Mouse (Mus musculus): ENCODE measurements at regions not wholly inside any gene's neighbourhood (a gene's known extent, or its start where the extent isn't known, plus 50 kb on each side); places are given as distances from the start of the nearest gene placed in this dataset.

GRCm38 (mm10) chr6:111866101-111866598, 407.4 kb upstream of the Lmcd1 start:
- intact Hi-C loops (cut with DNase I) = no loop called here

GRCm38 (mm10) chr6:111882557-111882956, 391.0 kb upstream of the Lmcd1 start:
- intact Hi-C loops (cut with DNase I) = no loop called here

More at GRCm38 (mm10) chr6:111866101-111866598, 407.4 kb upstream of the Lmcd1 start:
- no peak for DNase-seq (ENCODE audit: low spot score)

GRCm38 (mm10) chr6:111883946-111884345, 389.6 kb upstream of the Lmcd1 start:
- intact Hi-C loops (cut with DNase I) = no loop called here
- DNase-seq (ENCODE audit: low spot score) = no peak

More at GRCm38 (mm10) chr6:111882557-111882956, 391.0 kb upstream of the Lmcd1 start:
- DNase-seq (ENCODE audit: low spot score) = no peak

GRCm38 (mm10) chr6:111911997-111912396, 361.6 kb upstream of the Lmcd1 start:
- no peak for DNase-seq (ENCODE audit: low spot score)
- intact Hi-C loops (cut with DNase I) = no loop called here

- DNase-seq (ENCODE audit: low spot score) = no peak
- intact Hi-C loops (cut with DNase I) = no loop called here
Measured at GRCm38 (mm10) chr6:111913771-111914405, 359.7 kb upstream of the Lmcd1 start.

DNA sequence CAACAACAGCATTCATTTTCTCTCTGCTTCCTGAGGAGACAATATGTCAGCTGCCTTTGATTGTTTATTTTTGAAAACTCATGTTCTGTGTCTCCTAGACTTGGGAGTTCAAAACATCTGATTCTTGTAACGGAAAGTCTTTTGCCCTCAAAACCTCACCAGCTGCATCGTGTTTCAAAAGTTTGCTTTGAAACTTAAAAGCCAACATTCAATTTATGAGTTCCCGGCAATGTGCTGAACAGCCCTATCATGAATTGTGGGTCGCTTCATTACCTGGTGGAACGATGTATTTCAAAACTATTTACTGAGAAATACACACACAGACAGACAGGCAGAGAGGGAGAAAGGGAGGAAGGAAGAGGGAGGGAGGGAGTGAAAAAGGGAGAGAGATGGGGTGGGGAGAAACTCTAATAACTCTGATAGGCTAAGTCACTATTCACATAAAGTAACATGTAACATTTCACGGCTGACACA, 356.3 kb upstream of the Lmcd1 start:
- DNase-seq (ENCODE audit: low spot score) = no peak
- intact Hi-C loops (cut with DNase I) = no loop called here

DNA sequence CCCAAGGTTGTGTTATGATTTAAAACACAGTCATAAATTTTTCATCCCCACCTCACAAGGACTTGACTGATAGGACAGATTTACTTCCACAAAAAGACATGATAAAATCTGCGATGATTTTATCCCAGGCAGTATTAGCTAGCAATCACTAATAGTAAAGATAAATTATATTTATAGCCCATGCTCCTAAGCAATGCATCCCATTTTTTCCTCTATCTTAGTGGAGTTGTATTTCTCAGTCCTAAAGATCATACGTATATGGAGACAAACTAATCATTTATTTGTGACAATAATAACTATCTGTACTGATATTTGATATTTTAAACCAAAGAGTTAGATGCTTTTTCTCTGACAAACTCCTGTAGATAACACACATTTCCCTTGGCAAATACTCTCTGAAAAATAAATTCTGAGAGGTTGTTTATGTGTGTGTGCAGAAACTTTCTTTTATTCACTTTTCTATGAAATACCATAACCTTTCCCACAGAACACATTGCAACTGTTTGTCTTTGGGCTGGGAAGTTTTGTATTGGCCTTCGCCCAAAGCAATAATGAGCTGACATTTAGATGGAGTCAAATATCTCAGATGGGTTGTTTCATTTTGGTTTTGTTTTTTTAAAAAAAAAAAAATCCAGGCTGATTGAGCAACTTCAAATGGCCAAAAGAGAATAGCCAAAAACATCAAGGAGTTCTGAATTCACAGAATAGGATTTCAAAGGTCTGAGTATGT, 355.5 kb upstream of the Lmcd1 start:
- intact Hi-C loops (cut with DNase I) = no loop called here

DNA sequence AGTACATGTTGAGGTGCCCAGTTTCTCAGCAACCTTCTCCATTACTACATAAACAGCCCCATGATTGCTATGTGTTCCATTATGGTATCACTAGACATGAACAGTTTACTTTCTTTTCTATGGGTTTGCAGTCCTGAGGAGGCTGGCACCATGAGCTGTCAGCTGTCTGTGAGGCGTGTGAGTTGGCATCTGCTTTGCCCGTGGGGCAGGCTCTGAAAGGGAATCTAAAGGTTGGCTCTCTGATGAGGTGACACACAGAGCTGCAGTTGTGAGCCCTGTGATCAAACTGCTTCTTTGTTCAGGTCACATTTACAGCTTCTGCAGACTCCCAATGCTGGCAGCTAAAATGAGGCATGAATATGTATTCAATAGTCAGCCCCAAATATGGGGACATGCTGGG, 341.0 kb upstream of the Lmcd1 start:
- intact Hi-C loops (cut with DNase I) = no loop called here
- no peak for DNase-seq (ENCODE audit: low spot score)

More for the DNA sequence above, 355.5 kb upstream of the Lmcd1 start:
- DNase-seq (ENCODE audit: low spot score) = no peak

DNA sequence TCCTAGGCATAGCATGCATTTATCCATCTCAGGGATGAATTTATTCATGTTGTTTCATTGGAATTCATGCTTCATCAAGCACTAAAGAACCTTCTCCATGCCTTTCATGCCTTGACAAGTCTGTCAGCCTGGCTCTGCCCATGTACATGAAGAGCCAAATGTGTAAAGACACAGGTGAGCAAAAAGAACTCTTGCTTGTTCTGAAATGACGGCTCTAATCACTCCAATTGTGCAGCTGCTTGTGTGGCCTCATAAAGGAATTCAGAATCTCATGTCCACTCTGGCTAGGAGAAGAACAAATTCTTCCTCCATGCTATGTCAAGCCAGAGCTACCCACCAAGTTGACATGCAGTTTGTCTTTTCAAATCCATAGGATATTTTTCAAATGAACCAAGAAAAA, 319.2 kb upstream of the Lmcd1 start:
- no peak for DNase-seq (ENCODE audit: low spot score)
- intact Hi-C loops (cut with DNase I) = no loop called here

GRCm38 (mm10) chr6:111965766-111966165, 307.8 kb upstream of the Lmcd1 start:
- intact Hi-C loops (cut with DNase I) = no loop called here
- DNase-seq (ENCODE audit: low spot score) = peak; percentile 2

DNA sequence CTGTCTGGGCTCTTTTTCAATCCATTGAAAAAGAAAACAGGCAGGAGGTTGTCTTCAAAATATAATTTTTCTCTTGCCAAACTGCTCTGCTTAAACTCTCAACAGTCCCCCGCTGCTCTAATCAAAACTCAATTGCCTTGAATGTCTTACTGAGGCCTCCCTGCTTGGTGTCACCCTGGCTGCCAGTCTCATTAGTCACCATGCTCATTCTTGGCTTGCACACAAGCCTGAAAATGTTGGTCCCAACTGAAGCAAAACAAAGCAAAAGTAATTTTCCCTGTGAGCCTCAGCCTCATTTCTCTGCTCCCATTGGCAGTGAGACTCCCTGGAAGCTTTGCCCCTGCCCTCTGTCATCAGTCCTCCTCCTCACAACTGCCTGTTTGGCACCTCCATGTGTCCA, 288.1 kb upstream of the Lmcd1 start:
- no peak for DNase-seq (ENCODE audit: low spot score)
- intact Hi-C loops (cut with DNase I) = no loop called here

- no peak for DNase-seq (ENCODE audit: low spot score)
- intact Hi-C loops (cut with DNase I) = no loop called here
Measured at GRCm38 (mm10) chr6:111995823-111996222, 277.7 kb upstream of the Lmcd1 start.

GRCm38 (mm10) chr6:112003784-112004471, 269.6 kb upstream of the Lmcd1 start:
- intact Hi-C loops (cut with DNase I) = no loop called here
- no peak for DNase-seq (ENCODE audit: low spot score)

DNA sequence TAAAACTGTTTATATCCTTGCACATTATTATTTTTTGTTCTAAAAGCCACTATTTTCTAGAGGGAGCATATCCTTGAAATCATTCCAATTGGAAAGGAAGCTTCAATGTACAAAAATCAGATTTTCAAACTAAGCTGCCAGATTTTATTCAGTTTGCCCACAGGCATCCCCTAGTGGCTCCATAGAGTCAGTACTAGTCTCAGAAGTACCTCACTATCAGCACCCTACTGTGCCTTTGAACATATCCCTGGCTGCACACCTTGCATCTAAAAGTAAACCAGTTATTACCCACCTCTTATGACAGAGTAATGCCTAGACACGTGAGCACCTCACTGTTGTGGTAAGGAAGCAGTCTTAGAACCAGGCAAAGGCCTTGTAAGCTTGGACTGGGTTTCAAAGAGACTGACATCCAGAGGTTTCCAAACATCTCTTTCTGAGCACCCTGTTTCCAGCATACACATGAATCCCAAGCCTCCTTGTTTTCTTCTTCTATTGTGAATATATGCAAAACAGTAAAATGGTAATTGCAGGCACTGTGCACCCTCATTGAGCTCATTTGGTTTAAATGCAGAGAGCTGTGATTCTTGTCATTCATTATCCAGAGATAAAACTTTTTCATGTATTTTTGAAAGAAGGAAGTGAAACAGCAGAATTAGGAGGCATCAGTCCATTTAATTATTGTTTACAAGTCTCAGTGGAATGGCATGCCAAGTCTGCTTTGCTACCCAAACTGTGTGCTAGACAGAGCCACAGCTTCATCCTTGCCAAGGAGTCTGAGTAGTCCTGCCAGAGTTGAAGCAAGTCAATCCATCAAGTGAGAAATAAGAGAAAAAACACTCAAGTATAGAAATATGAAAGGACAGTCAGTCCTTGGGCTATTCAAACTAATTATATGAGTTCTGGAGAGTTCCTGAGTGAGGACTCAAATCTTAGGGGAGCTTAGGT, 247.0 kb upstream of the Lmcd1 start:
- no peak for DNase-seq (ENCODE audit: low spot score)
- intact Hi-C loops (cut with DNase I) = no loop called here

DNA sequence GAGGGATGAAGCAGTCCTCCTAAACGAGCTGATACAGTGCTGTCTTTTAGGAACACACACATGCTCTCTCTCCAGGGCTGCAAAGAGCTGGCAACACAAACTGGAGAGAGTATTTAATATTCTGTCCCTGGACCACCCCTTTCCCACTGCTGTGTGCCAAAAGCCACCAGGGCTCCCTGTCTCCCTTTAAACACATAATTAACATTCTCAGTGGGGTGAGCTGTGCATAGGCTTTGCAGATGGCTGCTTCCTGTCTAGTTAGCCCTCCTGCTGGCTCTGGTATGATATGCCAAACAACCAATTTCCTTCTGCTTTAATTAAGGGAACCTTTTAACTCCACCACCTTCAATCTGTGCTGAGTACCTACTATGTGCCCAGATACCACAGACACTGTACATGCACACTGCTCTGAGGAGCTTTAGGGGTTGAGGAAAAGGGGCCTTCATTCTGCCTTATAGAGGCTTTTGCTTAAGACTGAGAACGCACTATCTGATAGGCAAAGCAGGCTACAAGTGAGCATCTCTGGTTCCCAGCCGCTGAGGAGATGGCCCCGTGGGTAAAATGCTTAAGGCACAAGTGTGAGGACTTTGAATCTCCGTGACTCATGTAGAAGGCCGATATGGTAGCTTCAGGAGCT, 222.9 kb upstream of the Lmcd1 start:
- DNase-seq (ENCODE audit: low spot score) = no peak

GRCm38 (mm10) chr6:112052193-112052592, 221.4 kb upstream of the Lmcd1 start:
- DNase-seq (ENCODE audit: low spot score) = no peak
- intact Hi-C loops (cut with DNase I) = no loop called here

More for the DNA sequence above, 222.9 kb upstream of the Lmcd1 start:
- intact Hi-C loops (cut with DNase I) = no loop called here

DNA sequence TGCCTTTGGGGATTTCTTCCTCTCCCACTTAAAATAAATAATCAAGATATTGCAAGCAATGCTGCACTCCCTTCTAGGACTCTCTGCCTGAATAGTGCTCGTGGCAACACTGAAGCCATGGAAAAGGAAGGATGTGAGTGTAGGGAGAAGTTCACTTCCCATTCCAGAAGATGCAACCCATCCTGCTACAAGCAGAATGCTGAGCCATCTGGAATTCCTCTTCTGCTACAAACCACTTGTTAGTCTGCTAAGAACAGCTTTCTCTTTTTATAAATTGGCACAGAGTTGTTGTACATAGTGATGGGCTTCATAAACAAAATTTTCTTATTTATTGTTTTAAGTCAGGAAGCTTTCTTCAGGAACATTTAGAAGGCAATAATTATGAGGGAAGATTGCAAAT, 215.7 kb upstream of the Lmcd1 start:
- intact Hi-C loops (cut with DNase I) = no loop called here
- DNase-seq (ENCODE audit: low spot score) = no peak

- no peak for DNase-seq (ENCODE audit: low spot score)
- intact Hi-C loops (cut with DNase I) = no loop called here
Measured at GRCm38 (mm10) chr6:112062956-112063355, 210.6 kb upstream of the Lmcd1 start.

DNA sequence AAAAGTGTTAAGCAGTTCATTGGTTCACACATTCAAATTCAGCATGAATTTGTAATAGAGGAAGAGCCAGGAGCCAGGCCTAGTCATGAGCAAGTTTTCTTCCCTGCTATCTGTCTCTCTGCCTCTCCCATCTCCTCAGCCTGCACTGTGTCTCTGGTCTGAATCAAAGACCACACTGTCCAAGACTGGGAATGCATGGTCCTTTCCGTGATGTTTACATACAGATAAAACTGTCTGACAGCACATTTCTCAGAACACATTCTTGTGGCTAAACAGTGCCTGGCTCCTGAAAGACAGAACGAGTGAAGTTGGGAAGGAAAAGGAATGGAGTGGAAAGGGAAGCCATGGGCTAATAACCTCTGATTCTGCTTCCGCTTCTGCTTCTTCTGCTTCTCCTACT, 183.0 kb upstream of the Lmcd1 start:
- no peak for DNase-seq (ENCODE audit: low spot score)
- intact Hi-C loops (cut with DNase I) = no loop called here
